Mouse (Mus musculus): ENCODE measurements at regions not wholly inside any gene's neighbourhood (a gene's known extent, or its start where the extent isn't known, plus 50 kb on each side); places are given as distances from the start of the nearest gene placed in this dataset.

DNA sequence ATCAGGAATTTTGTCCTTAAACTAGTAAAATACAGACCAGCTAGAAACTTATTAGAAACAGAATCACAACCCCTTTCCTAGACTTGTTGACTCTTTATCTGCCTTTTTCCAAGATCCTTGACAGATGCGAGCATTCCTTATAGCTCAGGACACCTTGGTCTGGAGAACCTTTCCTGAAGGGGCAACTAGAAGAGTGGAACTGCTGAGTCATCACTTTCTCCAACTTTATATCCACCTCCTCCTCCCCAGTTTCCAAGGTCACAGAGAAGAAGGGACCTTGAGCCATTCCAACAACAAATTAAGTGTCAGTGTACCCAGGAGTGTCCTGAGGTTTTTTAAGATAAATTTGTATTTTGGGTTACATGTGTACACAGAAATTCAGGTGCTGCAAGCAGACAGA, 111.5 kb upstream of the Aco1 start:
- TF ChIP-seq TAL1 (conservative IDR thresholded peaks at IDR 0.05; ENCODE audit: low read depth, low read length) (no peak), CTCF (IDR thresholded peaks at IDR 0.05; ENCODE audit: low read depth, low read length) (no peak), GATA2 (IDR thresholded peaks at IDR 0.05; ENCODE audit: borderline replicate concordance, low read depth, low read length) (no peak), POLR2AphosphoS5 (IDR thresholded peaks at IDR 0.05; ENCODE audit: insufficient replicate concordance, low read depth, low read length) (no peak), GATA1 (IDR thresholded peaks at IDR 0.05; ENCODE audit: borderline replicate concordance, low read length) (no peak)
- Histone ChIP-seq H3K4me3 (ENCODE audit: low read depth, low read length) (no peak overlapping the region), H3K9me3 (replicated peaks) (no peaks in the 10 kb centered on the region), H3K4me1 (ENCODE audit: insufficient read depth, low read depth, low read length) (no peaks in the 10 kb centered on the region), H3K36me3 (replicated peaks) (no peaks in the 10 kb centered on the region), H3K27me3 (ENCODE audit: insufficient read depth, low read length) (no peaks in the 10 kb centered on the region)
- no peak for DNase-seq (ENCODE audit: low spot score)
- no peak for ATAC-seq (ENCODE audit: extremely low read depth, insufficient number of reproducible peaks, low FRiP score, poor library complexity, severe bottlenecking)

DNA sequence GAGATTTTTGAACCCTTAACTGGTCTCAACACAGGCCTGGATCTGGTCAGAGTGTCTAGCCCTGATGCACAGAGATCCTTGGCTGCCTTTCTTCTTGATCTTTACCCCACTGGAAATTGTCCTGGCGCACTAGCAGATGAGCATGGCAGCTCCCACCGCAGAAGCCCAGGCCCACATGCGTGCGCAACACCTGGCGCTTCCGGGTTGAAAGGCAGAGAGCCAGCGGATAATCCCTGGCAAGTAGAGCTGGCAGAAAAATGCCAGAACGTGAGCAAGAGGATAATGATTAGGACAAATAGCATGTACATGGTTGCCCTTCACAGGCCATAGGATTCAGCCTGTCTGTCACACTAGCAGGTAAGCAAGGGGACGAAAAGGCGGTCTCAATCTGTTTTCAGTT, 95.0 kb upstream of the Aco1 start:
- ATAC-seq (ENCODE audit: extremely low read depth, insufficient number of reproducible peaks, low FRiP score, poor library complexity, severe bottlenecking) (no peak), DNase-seq (ENCODE audit: low spot score) (no peak)
- H3K4me3 ChIP-seq (ENCODE audit: low read depth, low read length): no peak overlapping the region
- TF ChIP-seq CTCF (IDR thresholded peaks at IDR 0.05; ENCODE audit: low read depth, low read length) (no peak), GATA2 (IDR thresholded peaks at IDR 0.05; ENCODE audit: borderline replicate concordance, low read depth, low read length) (no peak), GATA1 (IDR thresholded peaks at IDR 0.05; ENCODE audit: borderline replicate concordance, low read length) (no peak), POLR2AphosphoS5 (IDR thresholded peaks at IDR 0.05; ENCODE audit: insufficient replicate concordance, low read depth, low read length) (no peak), TAL1 (conservative IDR thresholded peaks at IDR 0.05; ENCODE audit: low read depth, low read length) (no peak)
- H3K27me3 ChIP-seq (ENCODE audit: insufficient read depth, low read length): no peaks in the 10 kb centered on the region; the same call in 1 of the 2 replicates
- H3K9me3 ChIP-seq (replicated peaks): no peaks in the 10 kb centered on the region
- H3K36me3 ChIP-seq (replicated peaks): no peaks in the 10 kb centered on the region
- no peaks in the 10 kb centered on the region for H3K4me1 ChIP-seq (ENCODE audit: insufficient read depth, low read depth, low read length)

DNA sequence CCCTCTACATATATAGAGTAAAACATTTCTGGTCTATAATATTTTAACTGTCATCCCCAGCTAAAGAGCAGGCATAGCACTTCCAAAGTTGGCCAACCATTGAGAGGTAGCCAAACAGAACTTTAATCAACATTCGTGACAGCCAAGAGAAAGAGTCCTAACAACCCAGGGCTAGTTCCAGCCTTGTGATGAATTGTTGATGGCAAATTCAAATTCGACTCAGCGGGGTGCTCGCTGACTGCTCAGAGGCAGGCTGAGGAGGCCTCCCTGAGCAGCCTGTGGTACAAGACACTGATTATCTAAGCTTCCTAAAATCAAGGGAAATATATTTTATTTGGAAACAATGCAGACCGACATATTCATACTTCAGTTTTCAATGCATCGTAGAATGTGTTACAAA, 93.8 kb upstream of the Aco1 start:
- Histone ChIP-seq H3K4me1 (ENCODE audit: insufficient read depth, low read depth, low read length) (no peaks in the 10 kb centered on the region), H3K27me3 (ENCODE audit: insufficient read depth, low read length) (no peaks in the 10 kb centered on the region; the same call in 1 of the 2 replicates), H3K36me3 (replicated peaks) (no peaks in the 10 kb centered on the region), H3K4me3 (ENCODE audit: low read depth, low read length) (no peak overlapping the region), H3K9me3 (replicated peaks) (no peaks in the 10 kb centered on the region)
- TF ChIP-seq GATA2 (IDR thresholded peaks at IDR 0.05; ENCODE audit: borderline replicate concordance, low read depth, low read length): no peak
- TF ChIP-seq POLR2AphosphoS5 (IDR thresholded peaks at IDR 0.05; ENCODE audit: insufficient replicate concordance, low read depth, low read length): no peak
- no peak for TF ChIP-seq GATA1 (IDR thresholded peaks at IDR 0.05; ENCODE audit: borderline replicate concordance, low read length)
- no peak for TF ChIP-seq TAL1 (conservative IDR thresholded peaks at IDR 0.05; ENCODE audit: low read depth, low read length)
- no peak for TF ChIP-seq CTCF (IDR thresholded peaks at IDR 0.05; ENCODE audit: low read depth, low read length)
- ATAC-seq (ENCODE audit: extremely low read depth, insufficient number of reproducible peaks, low FRiP score, poor library complexity, severe bottlenecking) (no peak), DNase-seq (ENCODE audit: low spot score) (no peak)

DNA sequence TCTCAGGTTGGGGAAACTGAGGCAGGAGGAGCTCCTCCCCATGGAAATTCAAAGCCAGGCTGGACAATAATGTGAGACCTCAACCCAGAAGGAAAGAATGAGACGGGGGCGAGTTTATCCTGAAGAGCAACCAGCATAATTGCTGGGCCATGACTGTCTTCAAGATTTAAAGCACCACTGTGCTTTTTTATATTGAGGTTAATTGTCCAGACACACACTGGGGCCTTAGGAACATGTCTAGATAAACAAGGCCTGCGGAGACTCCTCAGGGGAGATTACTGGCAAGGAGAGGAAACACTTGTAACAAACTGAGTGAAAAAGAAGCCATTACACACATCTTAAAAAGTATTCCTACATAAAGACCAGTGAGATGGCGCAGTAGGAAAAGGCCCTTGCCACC, 91.0 kb upstream of the Aco1 start:
- Histone ChIP-seq H3K9me3 (replicated peaks) (no peaks in the 10 kb centered on the region), H3K27me3 (ENCODE audit: insufficient read depth, low read length) (no peaks in the 10 kb centered on the region; the same call in 1 of the 2 replicates), H3K36me3 (replicated peaks) (no peaks in the 10 kb centered on the region), H3K4me3 (ENCODE audit: low read depth, low read length) (no peak overlapping the region), H3K4me1 (ENCODE audit: insufficient read depth, low read depth, low read length) (no peaks in the 10 kb centered on the region)
- ATAC-seq (ENCODE audit: extremely low read depth, insufficient number of reproducible peaks, low FRiP score, poor library complexity, severe bottlenecking) (no peak), DNase-seq (ENCODE audit: low spot score) (no peak)
- TF ChIP-seq GATA1 (IDR thresholded peaks at IDR 0.05; ENCODE audit: borderline replicate concordance, low read length): no peak
- no peak for TF ChIP-seq CTCF (IDR thresholded peaks at IDR 0.05; ENCODE audit: low read depth, low read length)
- TF ChIP-seq POLR2AphosphoS5 (IDR thresholded peaks at IDR 0.05; ENCODE audit: insufficient replicate concordance, low read depth, low read length): no peak
- TF ChIP-seq GATA2 (IDR thresholded peaks at IDR 0.05; ENCODE audit: borderline replicate concordance, low read depth, low read length): no peak
- no peak for TF ChIP-seq TAL1 (conservative IDR thresholded peaks at IDR 0.05; ENCODE audit: low read depth, low read length)

DNA sequence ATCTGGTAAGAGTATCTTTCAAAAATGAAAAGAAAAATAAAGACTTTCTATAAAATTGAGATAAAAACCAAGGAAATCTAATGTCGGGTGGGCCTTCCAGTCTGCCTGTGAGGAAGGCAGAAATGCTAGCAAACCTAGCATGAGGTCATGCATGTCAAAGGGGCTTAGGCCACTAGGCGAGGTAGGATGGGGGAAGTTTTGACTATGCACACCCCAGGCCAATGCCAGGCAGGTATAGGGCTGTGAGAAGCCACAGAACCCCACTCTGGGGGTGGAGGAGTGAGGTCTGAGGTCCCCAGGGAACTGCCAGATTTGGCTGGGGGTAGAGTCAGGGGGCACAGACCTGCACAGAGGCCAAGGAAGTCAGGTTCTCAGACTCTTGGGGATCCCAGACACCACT, 89.5 kb upstream of the Aco1 start:
- Histone ChIP-seq H3K4me1 (ENCODE audit: insufficient read depth, low read depth, low read length) (no peaks in the 10 kb centered on the region), H3K27me3 (ENCODE audit: insufficient read depth, low read length) (no peaks in the 10 kb centered on the region), H3K9me3 (replicated peaks) (no peaks in the 10 kb centered on the region), H3K4me3 (ENCODE audit: low read depth, low read length) (no peak overlapping the region), H3K36me3 (replicated peaks) (no peaks in the 10 kb centered on the region)
- ATAC-seq (ENCODE audit: extremely low read depth, insufficient number of reproducible peaks, low FRiP score, poor library complexity, severe bottlenecking) (no peak), DNase-seq (ENCODE audit: low spot score) (no peak)
- TF ChIP-seq TAL1 (conservative IDR thresholded peaks at IDR 0.05; ENCODE audit: low read depth, low read length): no peak
- no peak for TF ChIP-seq CTCF (IDR thresholded peaks at IDR 0.05; ENCODE audit: low read depth, low read length)
- TF ChIP-seq GATA1 (IDR thresholded peaks at IDR 0.05; ENCODE audit: borderline replicate concordance, low read length): no peak
- no peak for TF ChIP-seq GATA2 (IDR thresholded peaks at IDR 0.05; ENCODE audit: borderline replicate concordance, low read depth, low read length)
- TF ChIP-seq POLR2AphosphoS5 (IDR thresholded peaks at IDR 0.05; ENCODE audit: insufficient replicate concordance, low read depth, low read length): no peak

DNA sequence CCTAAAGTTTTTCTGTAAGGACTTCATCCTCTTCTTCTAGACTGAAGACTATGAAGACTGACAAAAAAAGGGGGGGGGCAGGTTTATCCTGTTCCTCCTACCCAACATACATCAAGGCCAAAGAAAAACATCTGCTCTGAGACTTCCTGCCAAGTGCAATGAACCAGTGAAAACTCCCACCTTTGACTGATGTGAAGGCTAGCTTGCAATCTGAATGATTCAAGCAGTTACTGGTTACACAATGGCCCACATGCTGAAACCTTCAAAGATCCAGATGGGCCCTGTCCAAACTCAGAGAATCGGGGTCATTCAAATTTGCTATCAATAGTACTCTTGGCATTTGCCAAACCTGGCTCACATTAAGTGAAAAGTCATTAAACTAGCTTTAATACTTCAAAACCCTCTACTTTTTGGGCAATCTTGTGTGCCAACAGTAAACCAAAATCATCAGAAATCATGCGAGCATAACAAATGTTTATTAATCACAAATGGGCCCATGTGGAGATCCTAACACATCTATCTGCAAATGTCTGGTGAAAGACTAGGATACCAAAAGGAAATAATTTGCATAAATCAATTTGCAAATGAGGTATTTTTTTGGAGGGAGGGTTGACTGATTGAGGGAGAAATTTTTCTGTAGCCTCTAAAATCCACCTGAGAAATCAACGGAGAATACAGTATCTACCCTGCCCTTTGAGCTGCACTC, 79.0 kb upstream of the Aco1 start:
- Histone ChIP-seq H3K4me3 (ENCODE audit: low read depth, low read length) (no peak overlapping the region), H3K4me1 (ENCODE audit: insufficient read depth, low read depth, low read length) (no peaks in the 10 kb centered on the region), H3K9me3 (replicated peaks) (no peaks in the 10 kb centered on the region), H3K27me3 (ENCODE audit: insufficient read depth, low read length) (no peaks in the 10 kb centered on the region), H3K36me3 (replicated peaks) (no peaks in the 10 kb centered on the region)
- DNase-seq (ENCODE audit: low spot score): no peak
- no peak for ATAC-seq (ENCODE audit: extremely low read depth, insufficient number of reproducible peaks, low FRiP score, poor library complexity, severe bottlenecking)
- no peak for TF ChIP-seq GATA2 (IDR thresholded peaks at IDR 0.05; ENCODE audit: borderline replicate concordance, low read depth, low read length)
- TF ChIP-seq POLR2AphosphoS5 (IDR thresholded peaks at IDR 0.05; ENCODE audit: insufficient replicate concordance, low read depth, low read length): no peak
- TF ChIP-seq CTCF (IDR thresholded peaks at IDR 0.05; ENCODE audit: low read depth, low read length): no peak
- TF ChIP-seq TAL1 (conservative IDR thresholded peaks at IDR 0.05; ENCODE audit: low read depth, low read length): no peak
- TF ChIP-seq GATA1 (IDR thresholded peaks at IDR 0.05; ENCODE audit: borderline replicate concordance, low read length): no peak

Data from G1E (cell line).